Mouse (Mus musculus) testis, postnatal 14 days (tissue): Measurements from ENCODE around the gene Magi2.

ENCODE experiments used
- DNase-seq: peaks from one replicate; pipeline ENCODE4 v3.0.0; 2021; ENCODE audit warnings: low spot score

Gene Magi2

GRCm38 (mm10) chr5:19951102-19951501 is 724.3 kb downstream of the Magi2 start:
- no peak for DNase-seq

DNA sequence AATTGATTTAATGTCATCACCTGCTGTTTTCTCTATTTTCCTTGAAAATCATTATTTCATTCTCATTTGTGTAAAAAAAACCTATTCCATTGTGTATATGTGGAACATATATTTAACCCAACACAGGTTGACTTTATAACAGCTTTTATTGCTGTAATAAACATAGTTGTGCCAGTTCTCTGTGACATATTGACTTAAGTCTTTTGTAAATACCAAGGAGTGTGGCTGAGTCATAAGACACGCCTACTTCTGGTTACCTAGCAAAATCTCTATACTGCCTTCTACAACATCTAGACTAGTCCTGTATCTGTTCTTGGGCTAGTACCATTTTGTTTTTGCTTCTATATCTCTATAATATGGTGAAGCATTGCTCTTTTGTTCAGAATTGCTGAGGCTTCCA is 737.3 kb downstream of the Magi2 start:
- DNase-seq = no peak

DNA sequence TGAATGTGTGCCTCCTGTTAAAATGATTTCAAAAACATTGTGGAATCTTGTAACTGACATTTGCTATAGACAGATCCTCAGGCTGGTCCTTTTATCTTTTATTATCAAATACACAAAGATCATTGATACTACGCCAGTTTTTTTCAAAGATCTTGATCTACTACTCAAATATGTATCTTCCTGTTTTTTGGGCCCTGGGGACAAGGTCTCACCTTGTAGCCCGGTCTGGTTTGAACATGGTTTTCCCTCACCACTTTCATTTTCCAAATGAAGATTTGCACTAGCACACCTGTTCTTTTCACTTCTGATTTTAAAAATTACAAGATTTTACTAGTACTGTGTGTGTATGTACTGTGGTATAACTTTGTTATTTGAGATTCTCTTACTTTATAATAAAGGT is 745.9 kb downstream of the Magi2 start:
- DNase-seq = no peak

DNA sequence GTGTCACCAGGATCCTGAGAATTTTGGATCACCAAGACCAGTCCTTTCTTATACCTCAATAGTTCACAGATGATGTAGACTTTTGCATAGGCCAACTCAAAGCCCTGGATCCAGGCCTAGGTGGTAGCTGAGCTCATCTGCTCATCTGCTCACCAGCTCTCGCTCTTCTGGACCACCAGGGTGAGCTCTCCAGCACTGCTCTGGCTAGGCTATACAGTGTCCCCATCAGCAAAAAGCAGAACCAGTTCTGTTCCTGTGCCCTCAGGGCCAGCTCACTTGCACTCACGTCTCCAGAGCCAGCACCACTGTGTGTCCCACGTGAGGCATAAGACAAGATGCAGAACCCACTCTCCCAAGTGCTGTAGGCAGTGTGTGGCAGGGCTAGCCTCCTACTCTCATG is 747.0 kb downstream of the Magi2 start:
- no peak for DNase-seq

- DNase-seq = no peak
These were observed 754.7 kb downstream of the Magi2 start for GRCm38 (mm10) chr5:19981518-19981917.

DNA sequence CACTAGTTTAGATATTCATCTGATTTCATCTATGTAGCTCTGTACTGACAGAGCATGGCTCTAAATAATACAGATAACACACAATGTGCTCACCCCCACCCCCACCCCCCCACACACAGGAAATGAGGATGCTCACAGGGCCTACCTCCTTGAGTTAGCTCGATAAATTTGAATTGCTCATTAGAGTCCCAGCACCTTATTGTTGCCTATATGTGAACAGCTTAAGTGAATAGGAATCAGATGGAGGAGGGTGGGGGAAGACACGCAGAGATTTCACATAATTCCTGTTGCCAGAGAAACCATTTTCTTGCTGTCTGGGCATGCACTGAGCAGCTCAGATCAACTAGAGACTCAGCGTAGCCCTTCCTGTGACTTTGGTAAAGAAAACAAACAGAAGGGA is 755.2 kb downstream of the Magi2 start:
- no peak for DNase-seq

DNA sequence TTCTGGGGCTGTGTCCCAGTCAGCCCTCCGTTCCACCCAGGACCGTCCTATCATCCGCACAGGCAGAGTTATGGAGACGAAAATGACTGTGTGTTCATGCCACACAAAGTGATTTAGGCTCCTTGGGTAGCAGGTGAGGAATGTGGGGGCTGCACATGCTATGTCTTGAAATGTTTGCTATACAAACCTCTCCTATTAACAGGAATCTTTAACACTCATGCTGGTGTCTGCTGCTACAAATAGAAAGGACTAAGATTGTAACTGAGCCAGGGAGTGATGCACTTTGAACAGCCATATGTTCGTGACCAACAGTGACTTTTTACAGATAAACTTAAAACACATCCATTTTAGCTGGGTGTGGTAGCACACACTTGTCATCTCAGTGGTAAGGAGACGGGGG is 772.6 kb downstream of the Magi2 start:
- DNase-seq = no peak

DNA sequence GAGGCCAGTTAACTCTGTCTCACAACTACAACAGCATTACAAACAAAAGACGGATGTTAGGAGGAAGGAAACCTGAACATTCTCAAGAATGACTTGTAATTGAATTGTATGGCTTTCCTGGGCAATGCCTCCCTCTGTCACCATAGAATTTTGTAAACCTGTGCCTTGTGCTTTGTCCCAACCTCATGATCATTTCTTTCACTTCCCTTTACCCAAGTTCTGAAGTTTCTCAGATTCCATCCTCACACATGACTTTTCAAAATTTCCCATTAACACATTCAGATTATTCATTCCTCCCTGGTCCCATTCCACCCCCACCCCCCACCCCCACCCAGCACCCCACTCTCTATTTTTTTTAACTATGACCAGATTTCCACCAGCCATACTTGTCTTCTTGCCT is 773.1 kb downstream of the Magi2 start:
- no peak for DNase-seq

- no peak for DNase-seq
These were observed 779.8 kb downstream of the Magi2 start for GRCm38 (mm10) chr5:20006616-20007015.

DNA sequence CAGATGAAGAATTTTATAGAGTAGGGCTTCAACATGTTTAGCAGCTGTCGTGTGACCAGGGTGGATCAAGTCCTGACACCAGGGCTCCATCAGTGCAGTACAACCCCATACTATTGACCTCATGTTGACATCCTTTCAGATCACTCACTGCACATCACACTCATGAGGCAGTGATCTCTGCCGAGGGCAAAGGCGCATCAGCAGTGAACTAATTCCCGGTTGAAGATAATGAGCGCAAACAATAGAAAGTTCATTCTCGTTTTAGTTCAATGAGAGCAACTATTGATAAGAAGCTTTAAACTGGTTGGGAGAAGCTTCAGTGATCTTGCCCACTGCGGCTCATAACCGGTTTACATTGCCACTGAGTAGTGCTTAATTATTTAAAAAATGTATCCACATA is 780.4 kb downstream of the Magi2 start:
- no peak for DNase-seq

- no peak for DNase-seq
These were observed 783.4 kb downstream of the Magi2 start for GRCm38 (mm10) chr5:20010210-20010609.

GRCm38 (mm10) chr5:20018063-20018462 is 791.2 kb downstream of the Magi2 start:
- DNase-seq = no peak

DNA sequence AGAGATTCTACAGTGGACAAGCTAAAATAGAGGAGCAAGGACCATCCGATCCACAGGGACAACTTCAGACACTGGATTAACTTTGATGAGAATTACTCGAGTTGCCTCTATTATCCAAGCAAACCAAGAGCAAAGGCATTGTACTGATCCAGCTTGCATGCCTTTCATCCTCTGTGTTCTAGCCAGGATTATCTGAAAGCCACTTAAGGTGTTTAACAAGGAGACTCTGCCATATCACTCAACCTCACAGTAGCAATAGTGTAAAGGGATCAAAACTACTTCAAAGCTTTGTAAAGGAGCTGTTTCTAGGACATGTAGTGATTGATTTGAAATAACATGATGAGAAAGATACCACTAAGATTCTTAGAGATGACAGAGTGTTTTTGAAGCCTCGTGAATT is 819.8 kb downstream of the Magi2 start:
- no peak for DNase-seq

GRCm38 (mm10) chr5:20048386-20048785 is 821.5 kb downstream of the Magi2 start:
- DNase-seq = no peak

DNA sequence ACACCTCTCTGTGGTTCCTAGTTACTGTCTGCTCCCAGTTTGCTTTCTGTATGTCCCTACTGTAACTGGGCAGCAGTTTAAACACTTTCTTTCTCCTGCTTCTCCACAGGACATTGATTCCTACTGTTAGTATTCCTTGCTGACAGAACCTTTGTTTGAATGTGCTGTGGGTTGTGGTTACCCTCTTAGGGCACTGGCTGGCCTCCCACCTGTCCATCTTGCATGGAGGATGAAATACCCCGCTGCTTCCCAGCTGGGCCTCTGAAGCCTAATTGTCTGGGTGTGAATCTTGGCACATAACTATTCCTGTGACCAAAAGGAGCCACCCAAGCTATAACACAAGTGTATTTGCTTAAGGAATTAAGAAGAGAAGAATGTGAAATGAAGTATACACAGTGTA is 823.4 kb downstream of the Magi2 start:
- DNase-seq = no peak

- DNase-seq = no peak
These were observed 828.2 kb downstream of the Magi2 start for GRCm38 (mm10) chr5:20055000-20055399.

DNA sequence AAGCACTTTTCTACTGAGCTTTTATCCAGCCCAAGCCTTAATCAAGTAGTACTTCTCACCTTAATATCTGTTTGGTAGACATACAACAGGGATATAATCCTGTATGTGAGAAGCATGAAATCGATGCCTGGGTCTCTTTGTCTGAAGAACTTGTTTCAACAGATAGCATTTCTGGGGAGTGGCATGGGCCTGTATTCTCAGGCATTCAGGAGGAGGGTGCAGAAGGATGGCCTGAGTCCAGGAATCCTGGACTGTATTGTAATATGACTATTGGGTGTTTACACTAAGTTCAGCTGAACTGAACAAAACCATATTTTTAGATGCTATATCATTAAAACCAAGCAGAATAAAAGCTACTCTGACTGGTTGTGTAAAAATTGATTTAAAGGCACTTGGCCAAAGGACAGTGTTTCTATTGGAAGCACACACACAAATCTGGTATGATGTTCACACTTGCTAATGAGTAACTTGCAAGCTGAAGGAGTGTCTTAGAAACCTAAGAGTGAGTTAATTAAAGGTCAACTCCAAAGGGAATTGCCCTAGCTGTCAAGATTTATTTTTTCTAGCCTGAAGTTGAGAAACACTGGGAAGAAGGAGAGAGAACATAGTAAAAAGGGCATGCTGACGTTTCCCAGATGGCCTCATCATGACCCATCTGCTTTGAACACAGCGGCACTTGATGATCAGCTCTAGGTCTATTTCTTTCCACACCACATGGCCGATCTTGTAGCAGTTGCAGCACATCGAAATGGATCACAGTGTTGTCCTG is 829.4 kb downstream of the Magi2 start:
- no peak for DNase-seq

GRCm38 (mm10) chr5:20056856-20057255 is 830.0 kb downstream of the Magi2 start:
- DNase-seq = no peak

GRCm38 (mm10) chr5:20062011-20062410 is 835.2 kb downstream of the Magi2 start:
- no peak for DNase-seq

GRCm38 (mm10) chr5:20065081-20065480 is 838.2 kb downstream of the Magi2 start:
- no peak for DNase-seq

DNA sequence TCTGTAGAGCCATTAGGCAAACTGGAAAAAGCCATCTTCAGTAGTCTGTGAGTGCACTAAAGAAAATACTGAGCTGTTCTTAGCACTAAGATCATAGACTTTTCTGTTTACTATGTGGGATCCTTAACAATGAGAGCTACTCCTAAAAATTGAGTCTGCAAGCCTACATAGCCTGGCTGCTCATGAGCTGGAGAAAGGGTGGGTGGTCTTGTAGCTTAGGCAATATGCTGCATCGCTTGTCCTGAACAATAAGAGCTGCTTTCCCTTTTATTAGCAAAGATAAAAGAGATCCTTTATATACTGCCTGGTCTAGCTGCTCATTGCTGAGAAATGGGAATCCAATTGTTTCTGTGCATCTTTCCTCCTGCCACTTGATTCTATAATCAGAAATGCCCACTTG is 841.7 kb downstream of the Magi2 start:
- DNase-seq = no peak

- no peak for DNase-seq
These were observed 842.2 kb downstream of the Magi2 start for GRCm38 (mm10) chr5:20068921-20069486.

GRCm38 (mm10) chr5:20074101-20074500 is 847.3 kb downstream of the Magi2 start:
- DNase-seq = no peak

GRCm38 (mm10) chr5:20074867-20075266 is 848.0 kb downstream of the Magi2 start:
- no peak for DNase-seq
